Mouse (Mus musculus) spleen, adult 2 months (tissue): Measurements from ENCODE around the gene Mrtfb. TPM values are rescaled to one million over a fixed set of nuclear protein-coding genes. Genes with fewer than 3 reads are reported as not detected.
A peak's percentile ranks its signal among the peaks of the same experiment; 100 is the strongest.

ENCODE experiments used
- DNase-seq, 2 experiments: peaks; one replicate each; pipeline versions ENCODE4 v3.0.0 to v3.0.0-alpha.2; 2012 to 2021; ENCODE audit warnings: low spot score in 2 of 2, low read depth in 1 of 2
- H3K27ac ChIP-seq: fragments of 200-500 bp; 2 replicates; pipeline ENCODE4 v1.5.1; 2012; ENCODE audit warnings: low read length, inconsistent platforms; ENCODE audit not compliant: insufficient read depth
- H3K27me3 ChIP-seq: fragments of 200-500 bp; 2 replicates; pipeline ENCODE4 v1.6.1; 2012; ENCODE audit warnings: mild to moderate bottlenecking, moderate library complexity, low read length, inconsistent platforms; ENCODE audit not compliant: control insufficient read depth, insufficient read depth
- H3K36me3 ChIP-seq: fragments of 200-500 bp; 2 replicates; pipeline ENCODE4 v1.6.1; 2012; ENCODE audit warnings: mild to moderate bottlenecking, low read length, inconsistent platforms; ENCODE audit not compliant: control insufficient read depth, insufficient read depth
- H3K4me1 ChIP-seq: fragments of 200-500 bp; 2 replicates; pipeline ENCODE4 v1.6.1; 2011; ENCODE audit warnings: inconsistent platforms; ENCODE audit not compliant: control insufficient read depth, insufficient read depth, insufficient read length
- H3K4me3 ChIP-seq: fragments of 200-500 bp; 2 replicates; pipeline ENCODE4 v1.5.1; 2011; ENCODE audit warnings: mild to moderate bottlenecking, inconsistent platforms; ENCODE audit not compliant: insufficient read depth, insufficient read length; ENCODE audit errors: extremely low read depth
- CTCF ChIP-seq: fragments of 200-500 bp; IDR thresholded peaks from 2 replicates; pipeline ENCODE4 v1.5.1; 2011; ENCODE audit warnings: mild to moderate bottlenecking, inconsistent platforms; ENCODE audit not compliant: insufficient read depth, insufficient read length, insufficient replicate concordance; ENCODE audit errors: extremely low read depth
- POLR2A ChIP-seq: fragments of 200-500 bp; IDR thresholded peaks from 2 replicates; pipeline ENCODE4 v1.6.1; 2011; ENCODE audit warnings: low read depth, low read length, inconsistent platforms
- WGBS: fragments of 180-500 bp; shearing (Covaris S2); methylation state at CpG from one replicate; pipeline ENCODE4 v1.1.7; 2018; 5-methylcytosine and 5-hydroxymethylcytosine counted together
- polyA plus RNA-seq: library from polyadenylated mRNA; depleted of rRNA; stranded (reverse); fragments of >200 nt; gene quantifications from 2 replicates; pipeline ENCODE4 v1.2.3, GENCODE M21; 2012

Mrtfb gene
- polyA plus RNA-seq, 1 experiment = 4.5 TPM

- TF ChIP-seq POLR2A (no peak), CTCF (no peak)
- DNase-seq = no peak
- 0 out of 2 replicates have a peak, but pooled peaks cover 2% of the 10 kb centered on the region for H3K4me1 ChIP-seq
- 82% methylated on average over 2 of the region's 2 CpGs for WGBS
- no peak overlapping the region for H3K4me3 ChIP-seq
- no peak overlapping the region for H3K27ac ChIP-seq
- H3K36me3 ChIP-seq = no peaks in the 10 kb centered on the region
- no peaks in the 10 kb centered on the region for H3K27me3 ChIP-seq
Measured at GRCm38 (mm10) chr16:13435627-13436026, 179.3 kb downstream of the Mrtfb start.

- WGBS = under 1% methylated on average over 58 of the region's 58 CpGs
- DNase-seq = peak; percentile 86 to 93
- H3K27me3 ChIP-seq = no peaks in the 10 kb centered on the region
- H3K4me1 ChIP-seq = 0 out of 2 replicates have a peak, but pooled peaks cover 2% of the 10 kb centered on the region
- H3K27ac ChIP-seq = no peak overlapping the region
- TF ChIP-seq POLR2A = no peak
- TF ChIP-seq CTCF = no peak
- no peaks in the 10 kb centered on the region for H3K36me3 ChIP-seq
- H3K4me3 ChIP-seq = peak overlapping the region; percentile 88
Measured at GRCm38 (mm10) chr16:13437037-13437769, 180.9 kb downstream of the Mrtfb start.

GRCm38 (mm10) chr16:13437770-13438372 is 181.6 kb downstream of the Mrtfb start:
- H3K4me1 ChIP-seq = 0 out of 2 replicates have a peak, but pooled peaks cover 2% of the 10 kb centered on the region
- peak overlapping the region; percentile 88 for H3K4me3 ChIP-seq
- H3K36me3 ChIP-seq = no peaks in the 10 kb centered on the region
- H3K27ac ChIP-seq = no peak overlapping the region
- 3% methylated on average over 24 of the region's 24 CpGs for WGBS
- no peaks in the 10 kb centered on the region for H3K27me3 ChIP-seq
- TF ChIP-seq POLR2A (no peak), CTCF (no peak)
- DNase-seq = peak in 1 of 2 experiments; percentile 39

GRCm38 (mm10) chr16:13440468-13440867 is 184.2 kb downstream of the Mrtfb start:
- H3K36me3 ChIP-seq = no peaks in the 10 kb centered on the region
- H3K4me3 ChIP-seq = no peak overlapping the region
- H3K4me1 ChIP-seq = 0 out of 2 replicates have a peak, but pooled peaks cover 2% of the 10 kb centered on the region
- peak; percentile 63; the same call in 1 of the 2 replicates for TF ChIP-seq CTCF
- no peak for TF ChIP-seq POLR2A
- H3K27me3 ChIP-seq = no peaks in the 10 kb centered on the region
- 51% methylated on average over 6 of the region's 6 CpGs for WGBS
- H3K27ac ChIP-seq = no peak overlapping the region
- DNase-seq = peak in 1 of 2 experiments; percentile 50

GRCm38 (mm10) chr16:13443764-13444163 is 187.5 kb downstream of the Mrtfb start:
- DNase-seq = no peak
- Histone ChIP-seq H3K27me3 (peaks cover 13% of the 10 kb centered on the region), H3K4me1 (no peaks in the 10 kb centered on the region; the same call in none of the 2 replicates), H3K36me3 (no peaks in the 10 kb centered on the region), H3K4me3 (no peak overlapping the region), H3K27ac (no peak overlapping the region)
- WGBS = 52% methylated on average over 1 of the region's 1 CpGs
- TF ChIP-seq POLR2A (no peak), CTCF (no peak)

- peaks cover 15% of the 10 kb centered on the region for H3K27me3 ChIP-seq
- no peaks in the 10 kb centered on the region; the same call in none of the 2 replicates for H3K4me1 ChIP-seq
- H3K4me3 ChIP-seq = no peak overlapping the region
- TF ChIP-seq CTCF (no peak), POLR2A (no peak)
- no peaks in the 10 kb centered on the region for H3K36me3 ChIP-seq
- no peak overlapping the region for H3K27ac ChIP-seq
- 86% methylated on average over 5 of the region's 5 CpGs for WGBS
- no peak for DNase-seq
Measured at GRCm38 (mm10) chr16:13445461-13445860, 189.2 kb downstream of the Mrtfb start.
